Mouse (Mus musculus): ENCODE measurements around the gene Olfr1437. TPM values are rescaled to one million over a fixed set of nuclear protein-coding genes. Genes with fewer than 3 reads are reported as not detected.
"Not testable (repeated sequence)": the region's sequence is repeated elsewhere in the genome, so short reads cannot be mapped to it uniquely, and the experiment has no call there.

Gene Olfr1437
- not detected in 2 replicates for polyA plus RNA-seq (2012; rRNA removed)

GRCm38 (mm10) chr19:12325001-12325400, at the start of gene Olfr1437:
Gene Olfr1437, minus strand, starts transcription at chr19:12325101.
- no peak for DNase-seq (ENCODE audit: low read depth)

- DNase-seq (ENCODE audit: low read depth): no peak
Observed at GRCm38 (mm10) chr19:12374465-12375025, 49.6 kb upstream of the Olfr1437 start.

- DNase-seq (ENCODE audit: low read depth): no peak
Observed at GRCm38 (mm10) chr19:12373004-12373403, 48.1 kb upstream of the Olfr1437 start.

DNA sequence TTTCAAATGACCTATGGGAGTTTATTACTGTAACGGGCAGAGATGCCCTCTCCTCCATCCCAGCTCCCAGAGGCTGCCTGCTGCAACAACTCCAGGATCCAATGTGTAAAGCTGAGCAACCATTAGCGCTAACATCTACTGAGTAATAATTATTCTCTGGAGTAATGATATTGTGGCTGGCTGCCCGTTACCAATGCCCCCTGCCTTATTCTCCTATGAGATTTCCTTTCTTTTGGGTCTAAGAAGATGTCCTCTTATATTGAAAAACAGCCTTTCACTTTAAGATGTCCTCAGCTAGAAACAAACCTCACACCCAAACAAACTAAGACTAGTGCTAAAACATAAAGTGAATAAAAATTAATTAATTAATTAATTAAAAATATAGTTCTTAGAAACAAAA, 10.9 kb upstream of the Olfr1437 start, which contains the start of gene Olfr1438-ps1:
Gene Olfr1438-ps1 (minus strand): TSS at position 101 of the 400 bp plus-strand sequence.
- DNase-seq (ENCODE audit: low read depth): no peak

- DNase-seq (ENCODE audit: low read depth): not testable (repeated sequence)
Observed at GRCm38 (mm10) chr19:12299030-12299429, 25.9 kb downstream of the Olfr1437 start, which contains the start of gene Olfr1436. Gene Olfr1436, minus strand, starts transcription at chr19:12299130.

DNA sequence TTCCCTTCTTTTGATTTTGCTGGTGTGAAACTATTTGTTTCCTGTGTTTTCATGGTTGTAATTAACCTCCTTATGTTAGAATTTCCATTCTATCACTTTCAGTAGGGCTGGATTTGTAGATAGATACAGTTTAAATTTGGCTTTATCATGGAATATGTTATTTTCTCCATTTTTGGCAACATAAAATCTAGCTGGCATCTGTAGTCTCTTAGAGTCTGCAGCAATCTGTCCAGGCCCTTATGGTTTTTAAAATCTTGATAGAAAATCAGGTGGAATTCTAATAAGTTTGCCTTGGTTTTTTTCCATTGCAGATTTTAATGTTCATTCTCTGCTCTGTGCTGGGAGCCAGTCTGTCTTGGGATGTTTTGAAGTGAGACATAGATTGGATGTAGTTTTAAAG, 31.9 kb downstream of the Olfr1437 start:
- no peak for DNase-seq (ENCODE audit: low read depth)

DNA sequence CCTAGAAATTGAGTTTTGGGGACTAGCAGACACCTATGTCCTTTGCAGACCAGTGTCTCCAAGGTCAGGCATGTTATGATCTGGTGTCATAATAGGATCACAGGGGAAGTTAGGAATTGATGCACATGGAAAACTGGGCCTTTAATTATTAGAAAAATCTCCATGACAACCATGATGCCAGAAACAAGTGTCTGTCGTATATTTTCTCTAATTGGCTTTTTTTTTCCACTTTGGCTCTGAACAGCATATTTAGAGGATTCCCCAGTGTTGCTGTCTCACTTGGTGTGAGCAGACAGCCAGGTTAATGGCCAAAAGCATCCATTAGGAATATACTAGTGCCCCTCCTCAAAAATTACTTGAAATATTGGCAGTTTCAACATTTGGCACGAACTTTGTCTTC, 45.3 kb downstream of the Olfr1437 start, which contains the start of gene Olfr1434:
Gene Olfr1434 (plus strand): TSS at position 301 of the 400 bp plus-strand sequence.
- no peak for DNase-seq (ENCODE audit: low read depth)

Other genes with a start within 250 kb of the Olfr1437 start
- gene Olfr1425, start 247.4 kb downstream of the Olfr1437 start, polyA plus RNA-seq (2012; rRNA removed): not detected in 2 replicates
- not detected in 2 replicates for gene Olfr1426, start 233.1 kb downstream of the Olfr1437 start, polyA plus RNA-seq (2012; rRNA removed)
- gene Olfr1427, start 221.8 kb downstream of the Olfr1437 start, polyA plus RNA-seq (2012; rRNA removed): not detected in 2 replicates
- not detected in 2 replicates for gene Olfr1428, start 209.2 kb downstream of the Olfr1437 start, polyA plus RNA-seq (2012; rRNA removed)
- not detected in 2 replicates for gene Olfr76, start 201.9 kb downstream of the Olfr1437 start, polyA plus RNA-seq (2012; rRNA removed)
- not detected in 2 replicates for gene Olfr1555-ps1, start 155.0 kb downstream of the Olfr1437 start, polyA plus RNA-seq (2012; rRNA removed)
- gene Olfr1431, start 124.5 kb downstream of the Olfr1437 start, polyA plus RNA-seq (2012; rRNA removed): not detected in 2 replicates
- gene Olfr1432, start 92.5 kb downstream of the Olfr1437 start, polyA plus RNA-seq (2012; rRNA removed): not detected in 2 replicates
- not detected in 2 replicates for gene Olfr262, start 83.4 kb downstream of the Olfr1437 start, polyA plus RNA-seq (2012; rRNA removed)
- not detected in 2 replicates for gene Olfr235, start 64.1 kb downstream of the Olfr1437 start, polyA plus RNA-seq (2012; rRNA removed)
- gene Olfr1434, start 45.2 kb downstream of the Olfr1437 start, polyA plus RNA-seq (2012; rRNA removed): not detected in 2 replicates
- not detected in 2 replicates for gene Olfr1436, start 26.0 kb downstream of the Olfr1437 start, polyA plus RNA-seq (2012; rRNA removed)
- not detected in 2 replicates for gene Olfr1438-ps1, start 10.8 kb upstream of the Olfr1437 start, polyA plus RNA-seq (2012; rRNA removed)
- gene Olfr1440, start 62.2 kb upstream of the Olfr1437 start, polyA plus RNA-seq (2012; rRNA removed): not detected in 2 replicates
- gene Olfr1441, start 92.3 kb upstream of the Olfr1437 start, polyA plus RNA-seq (2012; rRNA removed): not detected in 2 replicates
- not detected in 2 replicates for gene Pfpl, start 102.8 kb upstream of the Olfr1437 start, polyA plus RNA-seq (2012; rRNA removed)
- 8.0 and 10.0 TPM in 2 replicates for gene Mpeg1, start 135.7 kb upstream of the Olfr1437 start, polyA plus RNA-seq (2012; rRNA removed)
- gene Dtx4, start 176.4 kb upstream of the Olfr1437 start, polyA plus RNA-seq (2012; rRNA removed): 33.0 and 34.9 TPM in 2 replicates
- gene Fam111a, start 220.6 kb upstream of the Olfr1437 start, polyA plus RNA-seq (2012; rRNA removed): 1.5 and 1.7 TPM in 2 replicates

Data from gonadal fat pad, adult 2 months (tissue).